Mouse (Mus musculus) olfactory bulb, adult 2 months (tissue): ENCODE measurements around the gene Dnmt3a.

Experiments used
- CTCF ChIP-seq: fragments of 200-500 bp; IDR thresholded peaks from 2 replicates; pipeline ENCODE4 v1.5.1; 2012; ENCODE audit warnings: low read depth, mild to moderate bottlenecking, low read length, moderate library complexity; ENCODE audit not compliant: insufficient read depth
- POLR2A ChIP-seq: fragments of 200-500 bp; IDR thresholded peaks from 2 replicates; pipeline ENCODE4 v1.6.1; 2012; ENCODE audit warnings: mild to moderate bottlenecking, low read depth, low read length, moderate library complexity; ENCODE audit not compliant: insufficient read depth

- TF ChIP-seq CTCF, result no peak
- no peak for TF ChIP-seq POLR2A
Observed at GRCm38 (mm10) chr12:3906308-3906707, 100.5 kb downstream of the Dnmt3a start.
